ENCODE assay signal across 10 mouse cellular contexts in genomic region chr8:10300797-10301196, GRCm38 (mm10).
DNase-seq lines count a peak whose midpoint lies in the region; ATAC-seq and TF ChIP-seq lines count a peak whose summit lies in the region.
"Had no signal": no experiment of that assay in that cellular context is flagged by ENCODE, and none has a peak within 500 bp of the region (broad histone marks: within the 10 kb centered on the region; RNA-seq: fewer than 3 reads in every experiment).

No protein-coding gene starts in this region.

- WGBS in intestine, postnatal 0 days = 49% methylated on average over 3 of the region's 3 CpGs
- WGBS in intestine, embryonic 15.5 days = 54% methylated on average over 3 of the region's 3 CpGs
- WGBS in midbrain, postnatal 0 days = 49% methylated on average over 3 of the region's 3 CpGs
- WGBS in midbrain, embryonic 10.5 days = 62% methylated on average over 3 of the region's 3 CpGs
- 57% methylated on average over 3 of the region's 3 CpGs for WGBS in cerebellum, adult 2 months

- H3K4me3 ChIP-seq in intestine, postnatal 0 days (ENCODE audit: low read depth, low read length) = no peak overlapping the region
- no peak overlapping the region for H3K4me3 ChIP-seq in intestine, embryonic 15.5 days (replicated peaks)
- H3K4me3 ChIP-seq in midbrain, postnatal 0 days (ENCODE audit: low read depth, low read length) = no peak overlapping the region
- no peak overlapping the region for H3K4me3 ChIP-seq in midbrain, embryonic 10.5 days
- no peak overlapping the region for H3K4me3 ChIP-seq in cerebellum, adult 2 months (replicated peaks; ENCODE audit: insufficient read depth, low read depth, low read length)
- H3K4me3 ChIP-seq: midbrain, embryonic 13.5 days; stomach, embryonic 15.5 days had no signal

- no peaks in the 10 kb centered on the region for H3K27me3 ChIP-seq in intestine, postnatal 0 days (replicated peaks; ENCODE audit: control insufficient read depth, insufficient read depth, low read length)
- H3K27me3 ChIP-seq in intestine, embryonic 15.5 days (replicated peaks) = no peaks in the 10 kb centered on the region
- no peaks in the 10 kb centered on the region for H3K27me3 ChIP-seq in midbrain, postnatal 0 days (ENCODE audit: insufficient read depth, low read length)
- H3K27me3 ChIP-seq in midbrain, embryonic 10.5 days (ENCODE audit: low read depth, poor library complexity, severe bottlenecking) = no peaks in the 10 kb centered on the region
- H3K27me3 ChIP-seq in splenic B cell, adult 2 months (ENCODE audit: control insufficient read depth, insufficient read depth, low read length, poor library complexity, severe bottlenecking) = no peaks in the 10 kb centered on the region
- no peaks in the 10 kb centered on the region for H3K27me3 ChIP-seq in cerebellum, adult 2 months (ENCODE audit: control insufficient read depth, insufficient read depth, low read length)
- H3K27me3 ChIP-seq: midbrain, embryonic 13.5 days; stomach, embryonic 15.5 days had no signal

- no peak for DNase-seq in midbrain, postnatal 0 days (ENCODE audit: low spot score)
- DNase-seq in midbrain, embryonic 10.5 days (ENCODE audit: low spot score) = no peak
- peak; percentile 19 for DNase-seq in adipocyte (ENCODE audit: low spot score)
- peak; percentile 33 for DNase-seq in splenic B cell, adult 2 months (ENCODE audit: low read depth, low spot score)
- no peak for DNase-seq in cerebellum, adult 2 months
- DNase-seq: cerebellum, postnatal 14 days had no signal

- no peak for TF ChIP-seq POLR2A in cerebellum, adult 2 months (IDR thresholded peaks at IDR 0.05; ENCODE audit: borderline replicate concordance, insufficient read depth, low read length)

- no peak for ATAC-seq in intestine, postnatal 0 days
- no peak for ATAC-seq in intestine, embryonic 15.5 days
- no peak for ATAC-seq in midbrain, postnatal 0 days (ENCODE audit: low FRiP score)
- ATAC-seq: midbrain, embryonic 13.5 days had no signal

- H3K36me3 ChIP-seq in intestine, postnatal 0 days (ENCODE audit: control insufficient read depth, insufficient read depth) = no peaks in the 10 kb centered on the region
- H3K36me3 ChIP-seq in intestine, embryonic 15.5 days = no peaks in the 10 kb centered on the region
- H3K36me3 ChIP-seq in midbrain, postnatal 0 days (ENCODE audit: insufficient read depth, low read length) = no peaks in the 10 kb centered on the region
- H3K36me3 ChIP-seq in midbrain, embryonic 10.5 days = no peaks in the 10 kb centered on the region
- H3K36me3 ChIP-seq in splenic B cell, adult 2 months (ENCODE audit: control insufficient read depth, insufficient read depth, low read length, poor library complexity, severe bottlenecking) = no peaks in the 10 kb centered on the region
- H3K36me3 ChIP-seq: midbrain, embryonic 13.5 days; stomach, embryonic 15.5 days had no signal

- peak; percentile 72 for TF ChIP-seq CTCF in intestine, postnatal 0 days (IDR thresholded peaks at IDR 0.05; ENCODE audit: low read depth)
- peak; percentile 68 for TF ChIP-seq CTCF in midbrain, postnatal 0 days (IDR thresholded peaks at IDR 0.05)
- no peak for TF ChIP-seq CTCF in cerebellum, adult 2 months (IDR thresholded peaks at IDR 0.05; ENCODE audit: borderline replicate concordance, insufficient read depth, low read depth, low read length)

- H3K4me1 ChIP-seq in intestine, postnatal 0 days (replicated peaks; ENCODE audit: control insufficient read depth, insufficient read depth, low read length) = no peaks in the 10 kb centered on the region
- no peaks in the 10 kb centered on the region for H3K4me1 ChIP-seq in intestine, embryonic 15.5 days (replicated peaks)
- no peaks in the 10 kb centered on the region for H3K4me1 ChIP-seq in midbrain, postnatal 0 days (ENCODE audit: insufficient read depth, low read length)
- H3K4me1 ChIP-seq in midbrain, embryonic 10.5 days = no peaks in the 10 kb centered on the region
- no peaks in the 10 kb centered on the region for H3K4me1 ChIP-seq in cerebellum, adult 2 months (ENCODE audit: control insufficient read depth, insufficient read depth, low read length)
- H3K4me1 ChIP-seq: stomach, embryonic 15.5 days had no signal

- no peak overlapping the region for H3K9ac ChIP-seq in intestine, postnatal 0 days (ENCODE audit: low read depth, low read length)
- H3K9ac ChIP-seq in intestine, embryonic 15.5 days = no peak overlapping the region
- no peak overlapping the region for H3K9ac ChIP-seq in midbrain, postnatal 0 days (replicated peaks; ENCODE audit: low read length, poor library complexity, severe bottlenecking)
- H3K9ac ChIP-seq: midbrain, embryonic 13.5 days; stomach, embryonic 15.5 days had no signal

- no peaks in the 10 kb centered on the region for H3K9me3 ChIP-seq in intestine, postnatal 0 days (ENCODE audit: control insufficient read depth)
- no peaks in the 10 kb centered on the region for H3K9me3 ChIP-seq in intestine, embryonic 15.5 days
- no peaks in the 10 kb centered on the region for H3K9me3 ChIP-seq in midbrain, postnatal 0 days (ENCODE audit: low read length)
- H3K9me3 ChIP-seq in midbrain, embryonic 10.5 days (replicated peaks) = no peaks in the 10 kb centered on the region
- H3K9me3 ChIP-seq: midbrain, embryonic 13.5 days; stomach, embryonic 15.5 days had no signal

- H3K4me2 ChIP-seq in intestine, postnatal 0 days (replicated peaks; ENCODE audit: low read depth) = no peak overlapping the region
- H3K4me2 ChIP-seq in intestine, embryonic 15.5 days (replicated peaks) = no peak overlapping the region
- no peak overlapping the region for H3K4me2 ChIP-seq in midbrain, postnatal 0 days (ENCODE audit: low read depth, low read length, poor library complexity, severe bottlenecking)
- H3K4me2 ChIP-seq: midbrain, embryonic 13.5 days; stomach, embryonic 15.5 days had no signal

- H3K27ac ChIP-seq in intestine, postnatal 0 days (ENCODE audit: low read depth, low read length) = no peak overlapping the region
- no peak overlapping the region for H3K27ac ChIP-seq in intestine, embryonic 15.5 days
- H3K27ac ChIP-seq in midbrain, postnatal 0 days (ENCODE audit: low read depth, low read length) = no peak overlapping the region
- no peak overlapping the region for H3K27ac ChIP-seq in midbrain, embryonic 10.5 days (replicated peaks)
- H3K27ac ChIP-seq in cerebellum, adult 2 months (ENCODE audit: insufficient read depth, low read length) = no peak overlapping the region
- H3K27ac ChIP-seq: midbrain, embryonic 13.5 days; stomach, embryonic 15.5 days had no signal

Comparison
In these comparisons a context has a peak if more than half of its experiments do, and no peak if none do; other contexts are left out.
1. DNase-seq: peak in adipocyte (single experiment) and splenic B cell, adult 2 months (single experiment); none in midbrain, postnatal 0 days (single experiment), midbrain, embryonic 10.5 days (single experiment) and cerebellum, adult 2 months (0 of 2).